Mouse (Mus musculus) intestine, embryonic 15.5 days (tissue): ENCODE data around the gene Obp1b. TPM values are rescaled to one million over a fixed set of nuclear protein-coding genes. Genes with fewer than 3 reads are reported as not detected.
"Not testable (repeated sequence)": the region's sequence is repeated elsewhere in the genome, so short reads cannot be mapped to it uniquely, and the experiment has no call there.

ENCODE experiments used
- ATAC-seq: fragments of 200-750 bp; cut with Nextera tagmentation; 2 replicates; pipeline ENCODE4 v1.8.0; 2017; ENCODE audit warnings: moderate TSS enrichment, moderate library complexity
- H3K27ac ChIP-seq: fragments of 300-500 bp; sonication (generic); 2 replicates; pipeline ENCODE4 v1.5.1; 2015; ENCODE audit warnings: mild to moderate bottlenecking, inconsistent platforms
- H3K27me3 ChIP-seq: fragments of 300-500 bp; sonication (generic); replicated peaks from 2 replicates; pipeline ENCODE4 v1.6.1; 2015; ENCODE audit warnings: inconsistent platforms
- H3K36me3 ChIP-seq: fragments of 300-500 bp; sonication (generic); 2 replicates; pipeline ENCODE4 v1.6.1; 2015; ENCODE audit warnings: inconsistent platforms
- H3K4me1 ChIP-seq: fragments of 300-500 bp; sonication (generic); replicated peaks from 2 replicates; pipeline ENCODE4 v1.6.1; 2015; ENCODE audit warnings: inconsistent platforms
- H3K4me2 ChIP-seq: fragments of 300-500 bp; sonication (generic); replicated peaks from 2 replicates; pipeline ENCODE4 v1.6.1; 2015; ENCODE audit warnings: mild to moderate bottlenecking, inconsistent platforms
- H3K4me3 ChIP-seq: fragments of 300-500 bp; sonication (generic); replicated peaks from 2 replicates; pipeline ENCODE4 v1.5.1; 2015; ENCODE audit warnings: inconsistent platforms
- H3K9ac ChIP-seq: fragments of 300-500 bp; sonication (generic); 2 replicates; pipeline ENCODE4 v1.6.1; 2015; ENCODE audit warnings: inconsistent platforms
- H3K9me3 ChIP-seq: fragments of 300-500 bp; sonication (generic); 2 replicates; pipeline ENCODE4 v1.6.1; 2016; ENCODE audit warnings: inconsistent platforms
- WGBS: fragments of 180-500 bp; shearing (Covaris S2); methylation state at CpG from one replicate; pipeline ENCODE4 v1.1.7; 2015; 5-methylcytosine and 5-hydroxymethylcytosine counted together
- polyA plus RNA-seq: library from polyadenylated mRNA; unstranded; fragments of >200 nt; fragmentation: Nextera tagmentation; extraction: Ambion mirVana; gene quantifications from 2 replicates; pipeline ENCODE4 v1.2.1, GENCODE M21; 2015

Gene Obp1b
- not detected in 2 replicates for polyA plus RNA-seq

GRCm38 (mm10) chrX:78186477-78186876 is at the start of gene Obp1b:
Gene Obp1b (plus strand): TSS chrX:78186777.
- not testable (repeated sequence) for H3K4me3 ChIP-seq, H3K9ac ChIP-seq, H3K4me1 ChIP-seq, H3K4me2 ChIP-seq, H3K27me3 ChIP-seq, H3K9me3 ChIP-seq, H3K36me3 ChIP-seq, H3K27ac ChIP-seq, ATAC-seq
- whole genome bisulfite sequencing = no CpG with 5 or more reads among the region's 3 CpGs

GRCm38 (mm10) chrX:78202220-78202619 is 15.6 kb downstream of the Obp1b start:
- WGBS = 56% methylated on average over 1 of the region's 1 CpGs
- not testable (repeated sequence) for H3K27me3 ChIP-seq, H3K36me3 ChIP-seq, ATAC-seq, H3K4me2 ChIP-seq, H3K4me3 ChIP-seq, H3K9ac ChIP-seq, H3K4me1 ChIP-seq, H3K27ac ChIP-seq, H3K9me3 ChIP-seq

GRCm38 (mm10) chrX:78202829-78203228 is 16.3 kb downstream of the Obp1b start:
- Histone ChIP-seq H3K4me2 (no peak overlapping the region), H3K27ac (no peak overlapping the region), H3K9me3 (no peaks in the 10 kb centered on the region), H3K4me3 (no peak overlapping the region), H3K4me1 (no peaks in the 10 kb centered on the region), H3K9ac (no peak overlapping the region), H3K36me3 (no peaks in the 10 kb centered on the region), H3K27me3 (no peaks in the 10 kb centered on the region)
- WGBS = 94% methylated on average over 5 of the region's 5 CpGs
- no peak for ATAC-seq

Other genes starting within 250 kb of the Obp1b start
- not detected in 2 replicates for gene Obp1a, start 95.4 kb upstream of the Obp1b start, polyA plus RNA-seq
- gene Gm5938, start 61.3 kb upstream of the Obp1b start, polyA plus RNA-seq = not detected in 2 replicates
- gene Gm14743, start 59.1 kb downstream of the Obp1b start, polyA plus RNA-seq = not detected in 2 replicates
- gene 4930480E11Rik, start 182.9 kb downstream of the Obp1b start, polyA plus RNA-seq = not detected in 2 replicates